Mouse (Mus musculus) midbrain, embryonic 15.5 days (tissue): ENCODE measurements at regions not wholly inside any gene's neighbourhood (a gene's known extent, or its start where the extent isn't known, plus 50 kb on each side); places are given as distances from the start of the nearest gene placed in this dataset.

Source experiments
- ATAC-seq: fragments of 200-750 bp; cut with Nextera tagmentation; replicated peaks from 2 replicates; pipeline ENCODE4 v1.8.0; 2017; ENCODE audit warnings: moderate TSS enrichment
- H3K27ac ChIP-seq: fragments of 300-500 bp; sonication (generic); 2 replicates; pipeline ENCODE4 v1.5.1; 2015; ENCODE audit warnings: mild to moderate bottlenecking, inconsistent platforms
- H3K27me3 ChIP-seq: fragments of 300-500 bp; sonication (generic); replicated peaks from 2 replicates; pipeline ENCODE4 v1.6.1; 2015; ENCODE audit warnings: inconsistent platforms
- H3K36me3 ChIP-seq: fragments of 300-500 bp; sonication (generic); replicated peaks from 2 replicates; pipeline ENCODE4 v1.6.1; 2015; ENCODE audit warnings: inconsistent platforms
- H3K4me1 ChIP-seq: fragments of 300-500 bp; sonication (generic); 2 replicates; pipeline ENCODE4 v1.6.1; 2015; ENCODE audit warnings: inconsistent platforms
- H3K4me2 ChIP-seq: fragments of 300-500 bp; sonication (generic); 2 replicates; pipeline ENCODE4 v1.6.1; 2015; ENCODE audit warnings: inconsistent platforms, mild to moderate bottlenecking, moderate library complexity
- H3K4me3 ChIP-seq: fragments of 300-500 bp; sonication (generic); 2 replicates; pipeline ENCODE4 v1.5.1; 2015; ENCODE audit warnings: mild to moderate bottlenecking, inconsistent platforms
- H3K9ac ChIP-seq: fragments of 300-500 bp; sonication (generic); 2 replicates; pipeline ENCODE4 v1.6.1; 2015; ENCODE audit warnings: mild to moderate bottlenecking, inconsistent platforms
- H3K9me3 ChIP-seq: fragments of 300-500 bp; sonication (generic); 2 replicates; pipeline ENCODE4 v1.6.1; 2016; ENCODE audit warnings: inconsistent platforms
- WGBS: fragments of 180-500 bp; shearing (Covaris S2); methylation state at CpG from one replicate; pipeline ENCODE4 v1.1.7; 2015; ENCODE audit warnings: mixed read lengths; 5-methylcytosine and 5-hydroxymethylcytosine counted together

- Histone ChIP-seq H3K4me3 (no peak overlapping the region), H3K27ac (no peak overlapping the region), H3K4me2 (no peak overlapping the region), H3K36me3 (no peaks in the 10 kb centered on the region), H3K4me1 (no peaks in the 10 kb centered on the region), H3K9ac (no peak overlapping the region), H3K27me3 (no peaks in the 10 kb centered on the region), H3K9me3 (no peaks in the 10 kb centered on the region)
- ATAC-seq = no peak
- WGBS = 87% methylated on average over 2 of the region's 2 CpGs
Observed at GRCm38 (mm10) chr2:79555395-79555794, 79.8 kb upstream of the Itprid2 start.

GRCm38 (mm10) chr2:79557361-79557760 lies 77.8 kb upstream of the Itprid2 start:
- no peaks in the 10 kb centered on the region for H3K9me3 ChIP-seq
- no peak overlapping the region for H3K4me2 ChIP-seq
- 92% methylated on average over 3 of the region's 3 CpGs for WGBS
- no peak overlapping the region for H3K4me3 ChIP-seq
- ATAC-seq = no peak
- no peaks in the 10 kb centered on the region for H3K27me3 ChIP-seq
- no peaks in the 10 kb centered on the region for H3K36me3 ChIP-seq
- H3K4me1 ChIP-seq = no peaks in the 10 kb centered on the region
- H3K27ac ChIP-seq = no peak overlapping the region
- no peak overlapping the region for H3K9ac ChIP-seq

- no peaks in the 10 kb centered on the region for H3K36me3 ChIP-seq
- WGBS = 4% methylated on average over 3 of the region's 3 CpGs
- H3K4me1 ChIP-seq = no peaks in the 10 kb centered on the region
- no peak overlapping the region for H3K4me2 ChIP-seq
- no peak overlapping the region for H3K4me3 ChIP-seq
- H3K27me3 ChIP-seq = no peaks in the 10 kb centered on the region
- H3K9me3 ChIP-seq = no peaks in the 10 kb centered on the region
- no peak for ATAC-seq
- no peak overlapping the region for H3K9ac ChIP-seq
- H3K27ac ChIP-seq = no peak overlapping the region
Observed at GRCm38 (mm10) chr2:79566280-79566933, 68.7 kb upstream of the Itprid2 start.

GRCm38 (mm10) chr2:79567413-79567934 lies 67.7 kb upstream of the Itprid2 start:
- Histone ChIP-seq H3K36me3 (no peaks in the 10 kb centered on the region), H3K4me1 (no peaks in the 10 kb centered on the region), H3K9ac (no peak overlapping the region), H3K4me3 (no peak overlapping the region), H3K27ac (no peak overlapping the region), H3K27me3 (no peaks in the 10 kb centered on the region), H3K4me2 (no peak overlapping the region), H3K9me3 (no peaks in the 10 kb centered on the region)
- 60% methylated on average over 3 of the region's 3 CpGs for WGBS
- no peak for ATAC-seq

GRCm38 (mm10) chr2:79569663-79570062 lies 65.5 kb upstream of the Itprid2 start:
- ATAC-seq = no peak
- H3K4me1 ChIP-seq = no peaks in the 10 kb centered on the region
- no peak overlapping the region for H3K4me2 ChIP-seq
- no peaks in the 10 kb centered on the region for H3K9me3 ChIP-seq
- H3K4me3 ChIP-seq = no peak overlapping the region
- no peaks in the 10 kb centered on the region for H3K27me3 ChIP-seq
- H3K27ac ChIP-seq = no peak overlapping the region
- WGBS = 91% methylated on average over 1 of the region's 1 CpGs
- H3K9ac ChIP-seq = no peak overlapping the region
- H3K36me3 ChIP-seq = no peaks in the 10 kb centered on the region

GRCm38 (mm10) chr2:79571910-79572309 lies 63.2 kb upstream of the Itprid2 start:
- H3K4me3 ChIP-seq = no peak overlapping the region
- no peak overlapping the region for H3K27ac ChIP-seq
- ATAC-seq = no peak

GRCm38 (mm10) chr2:79575074-79575473 lies 60.1 kb upstream of the Itprid2 start:
- no peak overlapping the region for H3K4me3 ChIP-seq
- H3K4me1 ChIP-seq = no peaks in the 10 kb centered on the region
- no peaks in the 10 kb centered on the region for H3K9me3 ChIP-seq
- no peaks in the 10 kb centered on the region for H3K36me3 ChIP-seq
- 77% methylated on average over 6 of the region's 6 CpGs for WGBS
- no peak overlapping the region for H3K4me2 ChIP-seq
- H3K27me3 ChIP-seq = no peaks in the 10 kb centered on the region
- no peak overlapping the region for H3K27ac ChIP-seq
- H3K9ac ChIP-seq = no peak overlapping the region
- ATAC-seq = no peak

More at GRCm38 (mm10) chr2:79571910-79572309, 63.2 kb upstream of the Itprid2 start:
- no peak overlapping the region for H3K9ac ChIP-seq
- no peaks in the 10 kb centered on the region for H3K27me3 ChIP-seq
- H3K4me1 ChIP-seq = no peaks in the 10 kb centered on the region
- H3K36me3 ChIP-seq = no peaks in the 10 kb centered on the region
- WGBS = 85% methylated on average over 5 of the region's 5 CpGs
- H3K9me3 ChIP-seq = no peaks in the 10 kb centered on the region
- H3K4me2 ChIP-seq = no peak overlapping the region

- Histone ChIP-seq H3K4me1 (no peaks in the 10 kb centered on the region), H3K27me3 (0 out of 2 replicates have a peak, but pooled peaks cover 3% of the 10 kb centered on the region), H3K9ac (no peak overlapping the region), H3K4me2 (no peak overlapping the region), H3K27ac (no peak overlapping the region), H3K4me3 (no peak overlapping the region), H3K36me3 (no peaks in the 10 kb centered on the region), H3K9me3 (no peaks in the 10 kb centered on the region)
- WGBS = 75% methylated on average over 7 of the region's 7 CpGs
- no peak for ATAC-seq
Observed at GRCm38 (mm10) chr2:79585022-79585774, 50.0 kb upstream of the Itprid2 start.
